Mouse (Mus musculus) liver, adult 2 months (tissue): Measurements from ENCODE around the gene Prima1.

Source experiments
- CTCF ChIP-seq: fragments of 200-500 bp; IDR thresholded peaks from 2 replicates; pipeline ENCODE4 v1.5.1; 2011; ENCODE audit warnings: low read depth, low read length, control low read depth
- POLR2A ChIP-seq: fragments of 200-500 bp; IDR thresholded peaks from 2 replicates; pipeline ENCODE4 v1.6.1; 2011; ENCODE audit warnings: low read length, control low read depth; ENCODE audit not compliant: insufficient read depth; ENCODE audit errors: extremely low read depth

DNA sequence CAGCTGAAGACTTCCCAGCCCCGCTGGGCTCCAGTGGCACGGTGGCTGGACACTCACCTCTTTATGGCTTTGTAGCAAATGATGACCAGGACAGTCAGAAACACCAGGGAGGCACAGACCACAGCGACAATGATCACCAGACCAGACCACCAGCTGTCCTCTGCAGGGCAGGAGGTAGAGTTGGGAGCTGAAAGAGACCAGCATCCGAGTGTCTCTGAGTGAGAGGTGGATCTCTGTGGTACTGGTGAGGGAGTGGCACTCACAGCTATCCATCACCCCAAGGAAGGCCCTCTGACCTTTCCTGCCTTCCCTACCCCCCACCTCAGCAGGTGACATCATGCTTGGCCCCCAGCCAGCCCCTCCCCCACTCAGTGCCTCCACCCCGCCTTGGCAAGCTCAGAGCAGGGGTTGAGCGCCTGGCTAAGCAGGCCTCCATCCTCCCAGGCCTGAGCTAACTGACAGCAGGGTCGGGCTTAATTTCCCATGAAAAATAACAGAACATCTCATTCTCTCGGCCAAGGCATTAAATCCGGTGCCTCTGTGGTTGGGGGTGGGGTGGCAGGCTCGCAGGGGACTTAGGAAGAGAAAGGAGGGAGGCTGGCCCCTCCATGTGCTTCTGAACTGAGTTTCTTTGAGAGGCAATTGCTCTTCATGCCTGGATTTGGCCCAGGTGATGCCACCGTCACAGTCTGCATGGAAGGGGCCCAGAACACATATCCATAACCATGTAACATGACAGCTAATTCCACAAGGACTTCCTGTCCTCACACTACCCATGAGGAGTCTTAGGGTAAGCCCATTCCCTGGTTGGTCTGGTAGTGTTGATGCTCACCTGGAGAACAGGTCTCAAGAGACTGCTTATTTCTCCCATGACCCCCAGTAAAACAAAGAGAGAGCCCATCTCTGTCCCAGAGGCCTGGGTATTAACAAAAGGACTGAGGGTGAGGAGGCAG lies 39.1 kb downstream of the Prima1 start:
- TF ChIP-seq POLR2A (no peak), CTCF (no peak)
